Mouse (Mus musculus): ENCODE results near the gene Slc4a4.

The Slc4a4 gene

DNA sequence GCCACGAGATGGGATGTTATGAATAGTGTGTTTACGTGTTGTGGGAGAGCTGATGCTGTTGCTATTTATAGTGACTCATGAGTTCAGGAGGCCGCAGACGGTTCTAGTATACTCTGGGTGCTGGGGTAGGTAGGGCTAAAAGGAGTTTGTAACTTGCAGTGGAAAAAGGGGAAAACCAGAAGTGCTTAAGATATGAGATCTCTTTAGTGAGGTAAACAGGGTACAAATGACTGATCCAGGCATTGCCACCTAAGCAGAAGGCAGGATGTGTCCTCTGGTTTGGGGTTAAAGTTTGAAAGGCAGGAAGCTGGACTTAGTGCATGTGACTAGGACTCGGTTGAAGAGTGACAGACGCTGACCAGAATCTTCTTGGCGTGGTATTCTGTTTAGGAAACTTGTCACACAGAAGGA is 74.7 kb downstream of the Slc4a4 start:
- no peak for DNase-seq (ENCODE audit: low read depth, low spot score)
- Histone ChIP-seq H3K36me3 (ENCODE audit: control insufficient read depth, insufficient read depth, low read length, poor library complexity, severe bottlenecking) (no peaks in the 10 kb centered on the region), H3K27me3 (ENCODE audit: control insufficient read depth, insufficient read depth, low read length, poor library complexity, severe bottlenecking) (no peaks in the 10 kb centered on the region)

DNA sequence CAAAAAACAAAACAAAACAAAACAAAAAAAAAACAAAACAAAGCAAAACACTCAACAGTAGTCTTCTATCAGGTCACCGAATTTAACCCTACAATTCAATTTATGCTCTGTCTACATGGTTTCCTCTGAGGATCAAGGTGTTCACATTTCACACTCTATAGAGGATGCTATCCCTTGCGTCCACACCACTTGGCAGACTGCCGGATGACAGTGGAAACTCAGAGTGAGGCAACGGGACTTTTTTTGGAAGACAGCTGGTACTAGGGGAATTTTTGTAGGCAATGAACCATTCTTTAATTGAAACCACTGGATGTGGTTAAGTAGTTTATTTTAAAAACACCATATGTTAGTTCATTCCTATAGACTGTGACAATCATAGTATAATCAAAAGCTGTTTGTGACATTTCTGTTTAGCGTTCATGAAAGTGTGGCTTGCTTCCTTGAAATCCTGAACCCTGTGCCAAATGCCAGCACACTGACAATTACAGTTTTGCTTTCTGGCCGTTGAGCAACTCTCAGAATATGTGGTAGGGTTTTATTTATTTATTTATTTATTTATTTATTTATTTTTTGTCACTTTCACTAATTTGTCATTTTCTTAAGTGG is 78.2 kb downstream of the Slc4a4 start:
- DNase-seq (ENCODE audit: low read depth, low spot score): no peak
- no peaks in the 10 kb centered on the region for H3K36me3 ChIP-seq (ENCODE audit: control insufficient read depth, insufficient read depth, low read length, poor library complexity, severe bottlenecking)
- H3K27me3 ChIP-seq (ENCODE audit: control insufficient read depth, insufficient read depth, low read length, poor library complexity, severe bottlenecking): no peaks in the 10 kb centered on the region

GRCm38 (mm10) chr5:88966507-88966906 is 79.9 kb downstream of the Slc4a4 start:
- no peaks in the 10 kb centered on the region for H3K27me3 ChIP-seq (ENCODE audit: control insufficient read depth, insufficient read depth, low read length, poor library complexity, severe bottlenecking)
- H3K36me3 ChIP-seq (ENCODE audit: control insufficient read depth, insufficient read depth, low read length, poor library complexity, severe bottlenecking): no peaks in the 10 kb centered on the region
- no peak for DNase-seq (ENCODE audit: low read depth, low spot score)

GRCm38 (mm10) chr5:88968923-88969639 is 82.5 kb downstream of the Slc4a4 start:
- DNase-seq (ENCODE audit: low read depth, low spot score): no peak
- Histone ChIP-seq H3K36me3 (ENCODE audit: control insufficient read depth, insufficient read depth, low read length, poor library complexity, severe bottlenecking) (no peaks in the 10 kb centered on the region), H3K27me3 (ENCODE audit: control insufficient read depth, insufficient read depth, low read length, poor library complexity, severe bottlenecking) (no peaks in the 10 kb centered on the region)

GRCm38 (mm10) chr5:88971554-88971953 is 84.9 kb downstream of the Slc4a4 start:
- no peak for DNase-seq (ENCODE audit: low read depth, low spot score)
- H3K27me3 ChIP-seq (ENCODE audit: control insufficient read depth, insufficient read depth, low read length, poor library complexity, severe bottlenecking): no peaks in the 10 kb centered on the region
- H3K36me3 ChIP-seq (ENCODE audit: control insufficient read depth, insufficient read depth, low read length, poor library complexity, severe bottlenecking): no peaks in the 10 kb centered on the region

DNA sequence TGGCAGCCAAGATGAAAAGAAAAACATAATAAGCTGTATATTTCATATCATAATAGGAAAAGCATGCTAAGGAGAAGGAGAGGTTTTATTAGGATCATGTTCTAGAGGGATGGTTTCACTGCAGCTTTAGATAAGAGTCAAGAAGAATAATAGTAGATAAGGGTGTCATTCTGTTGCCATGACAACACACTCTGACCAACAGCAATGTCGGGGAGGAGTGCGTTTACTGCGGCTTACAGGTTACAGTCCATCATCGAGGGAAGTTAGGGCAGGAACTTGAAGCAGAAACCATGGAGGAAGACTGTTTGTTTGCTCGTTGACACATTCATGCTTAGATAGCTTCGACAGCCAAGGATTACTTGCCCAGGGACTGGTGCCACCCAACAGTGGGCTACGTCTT is 85.7 kb downstream of the Slc4a4 start:
- no peak for DNase-seq (ENCODE audit: low read depth, low spot score)
- H3K36me3 ChIP-seq (ENCODE audit: control insufficient read depth, insufficient read depth, low read length, poor library complexity, severe bottlenecking): no peaks in the 10 kb centered on the region
- H3K27me3 ChIP-seq (ENCODE audit: control insufficient read depth, insufficient read depth, low read length, poor library complexity, severe bottlenecking): no peaks in the 10 kb centered on the region

DNA sequence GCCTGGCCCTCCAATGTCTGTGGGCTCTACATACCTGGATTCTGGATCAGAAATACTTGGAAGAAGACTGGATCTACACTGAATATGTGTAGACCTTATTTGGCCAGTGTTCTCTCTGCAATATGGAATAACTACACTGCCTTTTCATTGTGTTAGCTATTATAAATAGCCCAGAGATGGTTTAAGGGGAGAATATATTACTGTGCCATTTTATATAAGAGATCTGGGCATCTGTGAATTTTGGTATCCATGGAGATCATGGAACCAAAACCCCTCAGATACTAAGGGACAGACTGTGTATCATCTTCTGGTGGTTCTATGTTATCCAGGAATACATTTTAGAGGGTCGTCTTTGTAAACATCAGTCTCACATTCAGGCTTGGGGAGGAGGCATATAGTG is 86.5 kb downstream of the Slc4a4 start:
- Histone ChIP-seq H3K27me3 (ENCODE audit: control insufficient read depth, insufficient read depth, low read length, poor library complexity, severe bottlenecking) (no peaks in the 10 kb centered on the region), H3K36me3 (ENCODE audit: control insufficient read depth, insufficient read depth, low read length, poor library complexity, severe bottlenecking) (no peaks in the 10 kb centered on the region)
- no peak for DNase-seq (ENCODE audit: low read depth, low spot score)

- no peak for DNase-seq (ENCODE audit: low read depth, low spot score)
- no peaks in the 10 kb centered on the region for H3K27me3 ChIP-seq (ENCODE audit: control insufficient read depth, insufficient read depth, low read length, poor library complexity, severe bottlenecking)
Observed at GRCm38 (mm10) chr5:88975694-88976093, 89.1 kb downstream of the Slc4a4 start.

DNA sequence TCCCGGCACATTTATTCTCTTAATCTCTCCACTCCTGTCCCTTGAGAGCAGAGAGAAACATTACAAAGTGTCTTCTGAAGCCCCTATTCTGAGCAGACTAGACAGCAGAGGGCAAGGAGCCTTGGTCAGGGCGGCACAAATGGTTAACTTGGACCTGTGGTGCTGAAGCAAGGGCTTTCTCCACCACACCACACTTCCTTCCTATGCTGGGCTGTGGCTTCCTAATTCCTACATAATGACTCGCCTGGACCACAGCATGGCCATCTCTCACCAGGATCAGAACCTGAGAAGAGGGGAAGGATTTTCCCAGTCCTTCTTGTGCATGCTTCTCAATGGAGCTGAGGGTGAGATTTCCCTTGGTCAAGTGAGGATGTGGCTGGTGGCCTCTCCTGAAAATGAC is 89.8 kb downstream of the Slc4a4 start:
- DNase-seq (ENCODE audit: low read depth, low spot score): no peak
- no peaks in the 10 kb centered on the region for H3K36me3 ChIP-seq (ENCODE audit: control insufficient read depth, insufficient read depth, low read length, poor library complexity, severe bottlenecking)

More at GRCm38 (mm10) chr5:88975694-88976093, 89.1 kb downstream of the Slc4a4 start:
- no peaks in the 10 kb centered on the region for H3K36me3 ChIP-seq (ENCODE audit: control insufficient read depth, insufficient read depth, low read length, poor library complexity, severe bottlenecking)

GRCm38 (mm10) chr5:88980740-88981139 is 94.1 kb downstream of the Slc4a4 start:
- Histone ChIP-seq H3K27me3 (ENCODE audit: control insufficient read depth, insufficient read depth, low read length, poor library complexity, severe bottlenecking) (no peaks in the 10 kb centered on the region), H3K36me3 (ENCODE audit: control insufficient read depth, insufficient read depth, low read length, poor library complexity, severe bottlenecking) (no peaks in the 10 kb centered on the region)
- no peak for DNase-seq (ENCODE audit: low read depth, low spot score)

More for the DNA sequence above, 89.8 kb downstream of the Slc4a4 start:
- no peaks in the 10 kb centered on the region for H3K27me3 ChIP-seq (ENCODE audit: control insufficient read depth, insufficient read depth, low read length, poor library complexity, severe bottlenecking)

DNA sequence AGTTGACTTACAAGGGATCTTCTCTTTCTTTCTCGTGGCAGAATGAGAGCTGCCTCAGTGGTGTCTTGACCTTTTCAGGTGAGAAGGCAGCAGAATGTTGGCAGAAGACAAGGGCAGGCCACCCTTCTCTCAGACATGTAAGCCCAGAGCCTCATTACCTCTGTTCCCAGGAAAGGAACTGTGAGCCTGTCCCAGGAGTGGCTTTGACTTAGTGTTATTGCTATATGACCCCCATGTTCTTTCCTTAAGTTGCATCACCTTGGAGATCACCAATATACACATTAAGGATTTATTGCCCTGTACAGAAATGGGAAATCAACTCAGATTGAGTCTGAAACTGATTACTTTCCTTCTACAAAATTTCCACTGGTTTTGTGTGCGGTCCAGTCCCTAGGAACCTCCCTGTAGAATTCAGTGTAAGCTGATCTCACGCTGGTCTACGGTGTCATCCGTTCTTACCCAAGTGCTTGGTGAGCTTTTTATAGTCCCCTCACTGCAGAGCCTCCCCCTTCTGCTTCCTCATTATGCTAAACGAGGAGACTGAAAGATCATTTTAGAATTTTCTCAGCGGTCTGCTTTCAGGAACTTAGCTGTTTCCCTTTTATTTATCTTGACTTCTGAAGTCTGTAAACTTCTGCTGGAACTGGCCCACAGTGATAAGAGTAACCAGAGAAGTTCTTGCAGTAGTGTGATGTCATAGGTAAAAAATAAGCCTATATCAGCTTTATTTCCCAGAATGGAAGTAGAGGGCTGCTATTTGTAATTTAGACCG is 94.8 kb downstream of the Slc4a4 start:
- DNase-seq (ENCODE audit: low read depth, low spot score): no peak
- H3K36me3 ChIP-seq (ENCODE audit: control insufficient read depth, insufficient read depth, low read length, poor library complexity, severe bottlenecking): no peaks in the 10 kb centered on the region
- no peaks in the 10 kb centered on the region for H3K27me3 ChIP-seq (ENCODE audit: control insufficient read depth, insufficient read depth, low read length, poor library complexity, severe bottlenecking)

GRCm38 (mm10) chr5:88982040-88982736 is 95.6 kb downstream of the Slc4a4 start:
- Histone ChIP-seq H3K36me3 (ENCODE audit: control insufficient read depth, insufficient read depth, low read length, poor library complexity, severe bottlenecking) (no peaks in the 10 kb centered on the region), H3K27me3 (ENCODE audit: control insufficient read depth, insufficient read depth, low read length, poor library complexity, severe bottlenecking) (no peaks in the 10 kb centered on the region)
- DNase-seq (ENCODE audit: low read depth, low spot score): no peak

DNA sequence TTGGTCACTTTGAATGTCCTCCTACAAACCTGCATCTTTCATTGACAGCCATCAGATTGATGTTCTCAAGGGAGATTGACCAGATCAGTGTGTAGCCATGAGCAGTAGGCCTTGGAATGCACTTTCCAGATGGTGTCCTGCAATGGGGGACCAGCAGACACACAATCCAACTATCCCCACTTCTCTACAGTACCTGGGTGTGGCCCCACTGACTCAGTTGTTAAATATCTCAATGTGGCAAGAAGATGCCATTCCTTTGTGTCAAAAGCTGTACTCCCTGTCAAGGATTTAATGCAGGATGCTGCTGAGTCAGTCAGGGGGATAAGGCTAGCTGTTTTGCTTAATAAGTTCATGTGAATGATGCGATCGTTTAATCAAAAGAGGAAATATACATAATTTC is 96.6 kb downstream of the Slc4a4 start:
- DNase-seq (ENCODE audit: low read depth, low spot score): no peak
- Histone ChIP-seq H3K36me3 (ENCODE audit: control insufficient read depth, insufficient read depth, low read length, poor library complexity, severe bottlenecking) (no peaks in the 10 kb centered on the region), H3K27me3 (ENCODE audit: control insufficient read depth, insufficient read depth, low read length, poor library complexity, severe bottlenecking) (no peaks in the 10 kb centered on the region)

GRCm38 (mm10) chr5:88983652-88984051 is 97.0 kb downstream of the Slc4a4 start:
- DNase-seq (ENCODE audit: low read depth, low spot score): no peak
- H3K36me3 ChIP-seq (ENCODE audit: control insufficient read depth, insufficient read depth, low read length, poor library complexity, severe bottlenecking): no peaks in the 10 kb centered on the region
- H3K27me3 ChIP-seq (ENCODE audit: control insufficient read depth, insufficient read depth, low read length, poor library complexity, severe bottlenecking): no peaks in the 10 kb centered on the region

GRCm38 (mm10) chr5:88989018-88989417 is 102.4 kb downstream of the Slc4a4 start:
- no peak for DNase-seq (ENCODE audit: low read depth, low spot score)
- no peaks in the 10 kb centered on the region for H3K27me3 ChIP-seq (ENCODE audit: control insufficient read depth, insufficient read depth, low read length, poor library complexity, severe bottlenecking)
- no peaks in the 10 kb centered on the region for H3K36me3 ChIP-seq (ENCODE audit: control insufficient read depth, insufficient read depth, low read length, poor library complexity, severe bottlenecking)
